Mouse (Mus musculus): ENCODE measurements around the gene Mlycd.
"Not testable (repeated sequence)": the region's sequence is repeated elsewhere in the genome, so short reads cannot be mapped to it uniquely, and the experiment has no call there.

The Mlycd gene

DNA sequence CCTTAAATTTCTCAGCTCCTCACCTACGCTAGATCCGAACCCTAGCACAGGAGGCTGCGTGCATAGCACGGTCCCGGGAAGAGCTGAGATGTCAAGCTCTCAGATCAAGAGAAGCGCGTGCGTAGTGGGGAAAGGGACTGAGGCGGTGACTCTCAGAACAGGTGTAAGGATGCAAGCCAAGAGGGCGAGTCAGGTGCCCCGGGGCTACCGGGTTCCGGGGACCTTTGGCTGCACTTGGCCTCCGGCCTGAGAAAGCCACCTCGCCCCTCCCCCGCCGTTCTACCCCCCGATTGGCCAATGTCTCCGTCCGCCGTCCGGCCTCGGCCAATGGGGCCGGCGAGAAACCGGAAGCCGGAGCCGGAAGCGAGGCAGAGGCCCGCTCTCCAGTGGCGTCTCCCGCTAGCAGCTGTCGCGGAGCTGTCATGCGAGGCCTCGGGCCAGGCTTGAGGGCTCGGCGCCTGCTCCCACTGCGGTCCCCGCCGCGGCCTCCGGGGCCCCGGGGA, at the start of gene Mlycd:
Gene Mlycd, plus strand, starts transcription at position 355 of the 503 bp plus-strand sequence.
- peak; percentile 90 for DNase-seq

DNA sequence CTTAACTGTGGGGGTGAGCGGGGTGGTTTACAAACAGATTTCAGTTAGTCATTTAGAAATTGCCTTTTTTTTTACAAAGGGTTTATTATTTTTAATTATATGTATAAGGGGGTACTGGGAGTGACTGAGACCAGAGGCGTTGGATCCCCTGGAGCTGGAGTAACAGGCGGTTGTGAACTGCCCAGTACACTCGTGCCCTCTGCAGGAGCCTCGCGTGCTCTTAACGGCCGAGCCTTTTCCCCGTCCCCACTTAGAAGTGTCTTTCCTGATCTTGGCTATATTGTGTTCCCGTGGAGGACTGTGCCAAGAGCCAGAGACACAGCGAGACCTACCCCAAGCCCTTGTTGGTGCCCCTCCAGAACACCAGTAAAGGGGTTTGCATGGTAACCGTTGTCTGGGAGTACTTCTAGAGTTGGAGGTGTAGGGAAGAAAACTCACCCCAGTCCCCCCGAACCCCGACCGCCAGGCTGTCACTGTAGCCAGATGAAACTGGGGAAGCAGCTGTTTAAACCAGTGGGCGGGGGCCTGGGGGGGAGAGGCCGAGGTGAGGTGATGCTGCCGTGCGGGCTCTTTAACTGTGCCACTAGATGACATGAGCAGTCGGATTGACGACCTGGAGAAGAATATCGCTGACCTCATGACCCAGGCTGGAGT, 49.5 kb upstream of the Mlycd start:
- DNase-seq, result no peak

DNA sequence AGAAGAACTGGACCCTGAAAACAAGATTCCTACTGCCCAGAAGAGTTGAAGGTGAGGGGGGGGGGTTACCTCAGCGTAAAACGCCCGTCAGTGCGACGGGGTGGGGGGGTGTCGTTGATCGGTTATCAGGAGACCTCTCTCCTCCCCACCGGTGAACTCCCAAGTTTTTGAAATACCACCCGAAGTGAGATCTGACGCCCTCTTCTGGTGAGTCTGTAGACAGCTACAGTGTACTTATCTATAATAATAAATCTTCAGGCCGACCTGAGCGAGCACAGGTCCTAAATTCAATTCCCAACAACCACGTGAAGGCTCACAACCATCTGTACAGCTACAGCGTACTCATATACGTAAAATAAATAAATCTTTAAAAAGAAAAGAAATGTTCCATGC, 49.0 kb upstream of the Mlycd start:
- DNase-seq, result no peak

DNA sequence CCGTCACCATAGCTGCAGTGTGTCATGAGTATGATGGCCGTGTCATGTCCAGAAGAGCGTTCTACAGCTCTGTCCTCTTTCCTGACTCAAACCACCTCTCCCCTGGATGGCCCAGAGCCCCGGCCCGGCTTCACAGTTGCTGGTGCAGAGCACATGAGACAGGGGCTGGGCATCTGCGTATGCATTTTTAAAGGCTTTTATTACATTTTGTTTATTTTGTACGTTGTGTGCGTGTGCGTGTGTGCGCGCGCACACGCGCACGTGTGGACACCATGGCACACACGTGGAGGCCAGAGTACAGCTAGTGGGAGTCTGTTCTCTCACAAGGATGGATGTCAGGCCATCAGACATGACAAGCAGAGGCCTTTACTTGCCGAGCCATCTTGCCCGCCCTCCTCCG, 43.0 kb upstream of the Mlycd start:
- no peak for DNase-seq

DNA sequence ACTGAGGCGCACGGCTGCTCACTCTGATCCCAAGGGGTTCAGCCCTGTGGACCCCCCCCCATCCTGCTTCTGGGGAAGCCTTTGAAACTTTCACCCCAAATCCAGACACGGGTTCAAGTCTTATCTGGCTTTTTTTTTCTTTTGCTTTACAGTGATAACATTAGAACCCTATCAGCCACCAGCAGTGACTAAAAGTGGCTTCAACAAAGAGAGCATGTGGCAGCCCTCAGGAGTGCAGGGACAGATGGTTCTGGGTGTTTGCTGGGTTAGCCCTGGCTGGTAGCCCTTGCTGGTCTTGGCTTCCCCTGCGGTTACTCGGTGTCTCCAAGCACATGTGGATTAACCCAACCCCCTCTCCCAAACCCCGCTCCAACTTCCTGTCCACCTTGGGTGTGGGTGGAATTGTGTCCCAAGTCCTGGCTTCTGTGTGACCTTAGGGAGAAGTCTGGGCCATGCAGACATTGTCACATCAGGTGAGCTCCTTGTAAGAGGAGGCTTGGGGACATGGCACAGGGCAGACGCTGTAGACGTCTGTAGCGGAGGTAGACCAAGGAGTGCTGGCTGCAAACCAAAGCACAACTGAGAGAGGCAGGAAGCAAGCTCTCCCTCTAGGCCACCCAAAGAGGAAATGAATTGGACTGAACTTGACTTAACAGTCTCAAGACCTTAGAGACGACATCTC, 41.6 kb upstream of the Mlycd start:
- DNase-seq, result no peak

DNA sequence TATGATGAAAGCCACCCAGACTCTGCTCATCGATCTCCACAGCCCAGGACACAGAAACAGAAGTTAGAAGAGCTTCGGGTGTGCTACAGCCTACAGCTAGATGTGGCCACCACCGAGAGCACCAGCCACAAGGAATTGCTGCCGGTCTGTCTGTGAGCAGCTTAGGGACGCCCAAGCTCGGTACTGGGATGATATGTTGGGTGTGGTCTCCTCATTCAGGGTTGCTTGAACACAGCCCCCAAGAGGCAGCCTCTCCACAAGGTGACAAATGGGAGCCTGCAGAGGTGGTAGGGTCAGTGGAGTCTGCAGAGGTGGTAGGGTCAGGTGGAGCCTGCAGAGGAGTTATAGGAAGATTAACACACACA, 41.0 kb upstream of the Mlycd start:
- DNase-seq, result no peak

DNA sequence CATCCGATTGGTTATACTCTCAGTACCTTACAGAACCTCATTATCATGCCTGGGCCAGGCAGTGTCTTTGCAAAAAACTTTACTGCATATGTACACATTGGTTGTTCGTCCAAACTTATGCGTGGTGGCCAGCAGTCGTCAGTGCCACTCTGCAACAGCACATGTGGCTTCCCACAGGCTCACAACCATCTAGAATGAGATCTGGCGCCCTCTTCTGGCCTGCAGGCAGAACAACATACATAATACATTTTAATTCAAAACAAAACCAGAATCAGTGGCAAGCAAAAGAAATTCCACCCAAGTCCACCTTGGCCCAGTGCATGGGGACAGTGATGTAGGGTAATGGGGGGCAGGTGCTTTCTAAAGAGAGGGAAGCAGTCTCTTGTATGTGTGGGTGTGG, 38.0 kb upstream of the Mlycd start:
- not testable (repeated sequence) for DNase-seq

DNA sequence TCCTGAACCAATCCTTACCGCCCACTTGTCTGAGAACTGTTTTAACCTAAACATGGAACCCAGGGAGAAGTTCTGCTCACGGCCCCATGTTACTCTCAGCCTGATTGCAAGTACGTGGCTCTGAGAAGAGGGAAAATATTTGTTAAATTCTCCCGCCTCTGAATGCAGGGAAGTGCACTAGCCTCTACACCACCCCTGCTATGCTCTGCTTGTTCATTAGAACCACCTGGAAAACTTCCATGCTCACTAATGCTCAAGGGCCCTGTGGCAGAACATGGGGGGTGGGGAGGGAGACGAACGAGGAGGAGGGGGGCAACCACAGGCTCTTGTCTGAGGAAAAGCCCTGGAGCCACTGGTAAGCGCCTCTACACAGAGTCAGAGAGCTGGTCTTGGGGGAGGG, 36.5 kb upstream of the Mlycd start:
- DNase-seq, result no peak

DNA sequence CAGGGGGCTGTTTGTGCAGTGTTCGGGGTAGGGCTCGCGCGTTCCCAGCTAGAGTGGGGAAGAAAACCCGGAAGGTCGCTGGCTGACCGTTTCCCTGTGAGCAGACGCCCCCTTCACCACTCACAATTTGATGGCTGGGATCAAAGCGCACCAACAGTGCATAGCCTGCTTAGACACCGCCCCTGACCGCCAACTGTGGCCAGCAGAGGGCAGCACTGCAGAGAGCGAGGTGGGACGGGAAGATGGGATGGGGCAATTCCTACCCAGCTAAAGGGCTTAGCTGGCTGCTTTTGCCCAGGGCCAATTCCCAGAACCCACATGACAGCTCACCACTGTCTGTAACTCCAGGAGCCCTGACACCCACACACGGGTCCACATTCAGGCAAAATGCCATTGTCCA, 35.8 kb upstream of the Mlycd start:
- DNase-seq, result peak; percentile 70

DNA sequence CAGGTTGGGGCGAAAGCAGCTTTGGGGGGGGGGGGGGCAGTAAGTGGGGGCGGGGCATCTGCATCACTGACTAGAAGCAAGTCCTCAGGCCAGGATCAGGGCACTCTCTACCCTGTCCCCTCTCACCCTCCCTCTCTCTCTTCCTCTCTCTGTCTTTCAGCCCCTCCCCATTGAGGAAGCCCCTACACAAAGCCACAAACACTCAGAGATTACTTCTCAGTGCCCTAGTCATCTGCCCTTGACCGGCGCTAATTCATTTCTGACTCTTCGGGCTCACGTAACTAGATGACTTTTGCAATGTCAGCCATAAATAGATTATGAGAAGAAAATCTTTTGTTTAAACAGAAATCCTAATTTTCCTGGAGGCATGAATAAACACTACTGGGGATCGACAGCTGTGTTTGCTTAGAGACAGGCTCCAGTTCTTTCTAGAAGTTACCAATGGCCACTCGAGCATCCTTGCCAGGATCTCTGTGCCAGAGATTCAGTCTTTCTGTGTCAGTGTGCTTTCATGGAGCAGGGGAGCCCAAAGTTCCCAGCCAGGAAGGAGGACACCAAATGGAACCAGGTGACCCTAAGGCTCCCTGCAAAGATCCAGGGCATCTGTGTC, 33.9 kb upstream of the Mlycd start:
- DNase-seq, result no peak

DNA sequence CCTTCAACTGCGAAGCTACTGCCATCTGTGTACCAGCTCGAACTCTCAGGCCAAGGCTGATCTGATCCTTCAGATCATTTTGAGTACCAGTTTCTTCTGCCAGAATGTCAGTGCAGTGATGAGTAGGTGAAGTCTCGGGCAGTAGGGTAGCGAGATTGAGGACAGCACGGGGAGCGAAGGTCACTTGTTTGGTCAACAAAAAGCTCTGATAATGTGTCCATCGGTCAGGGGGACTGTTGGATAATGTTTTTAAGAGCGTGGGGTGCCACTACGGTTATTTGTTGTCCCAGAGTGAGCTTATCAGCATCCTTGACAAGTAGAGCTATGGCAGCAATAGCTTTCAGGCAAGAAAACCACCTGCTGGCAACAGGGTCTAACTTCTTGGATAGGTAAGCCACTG, 20.0 kb upstream of the Mlycd start:
- DNase-seq, result not testable (repeated sequence)

DNA sequence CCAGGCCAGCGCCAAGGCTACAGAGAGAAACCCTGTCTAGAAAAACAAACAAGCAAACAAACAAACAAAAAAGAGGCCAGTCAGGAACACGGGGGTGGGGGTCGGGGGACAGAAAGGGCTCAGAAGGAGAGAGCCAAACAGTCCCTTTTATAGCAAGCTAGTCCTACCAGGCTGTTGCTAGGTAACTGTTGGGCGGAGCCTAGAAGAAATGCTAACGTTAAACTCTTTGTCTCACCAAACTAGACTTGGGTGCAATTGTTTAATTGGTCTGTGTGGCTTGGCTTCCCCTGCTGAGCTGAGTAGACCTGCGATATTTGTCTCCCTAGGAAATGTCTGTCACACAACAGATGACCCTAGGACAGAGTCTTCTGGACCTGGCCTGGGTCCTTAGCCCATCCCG, 16.2 kb upstream of the Mlycd start:
- DNase-seq, result no peak

DNA sequence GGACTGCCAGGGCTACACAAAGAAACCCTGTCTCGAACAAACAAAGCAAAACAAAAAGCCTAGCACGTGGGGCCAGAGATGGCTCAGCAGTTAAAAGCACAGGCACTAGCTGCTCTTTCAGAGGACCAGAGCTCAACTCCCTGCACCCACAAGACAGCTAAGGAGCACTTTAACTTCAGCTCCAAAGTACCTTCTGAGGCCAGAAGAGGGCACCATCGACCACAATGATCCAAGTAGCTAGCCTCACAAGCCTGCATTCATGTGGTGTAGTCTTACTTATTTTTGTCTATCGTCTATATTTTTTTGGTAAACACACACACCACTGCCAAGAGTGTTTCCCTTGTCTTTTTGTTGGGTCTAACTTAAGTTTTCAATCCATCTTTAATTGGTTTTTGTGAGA, 14.1 kb upstream of the Mlycd start:
- DNase-seq, result peak; percentile 41

DNA sequence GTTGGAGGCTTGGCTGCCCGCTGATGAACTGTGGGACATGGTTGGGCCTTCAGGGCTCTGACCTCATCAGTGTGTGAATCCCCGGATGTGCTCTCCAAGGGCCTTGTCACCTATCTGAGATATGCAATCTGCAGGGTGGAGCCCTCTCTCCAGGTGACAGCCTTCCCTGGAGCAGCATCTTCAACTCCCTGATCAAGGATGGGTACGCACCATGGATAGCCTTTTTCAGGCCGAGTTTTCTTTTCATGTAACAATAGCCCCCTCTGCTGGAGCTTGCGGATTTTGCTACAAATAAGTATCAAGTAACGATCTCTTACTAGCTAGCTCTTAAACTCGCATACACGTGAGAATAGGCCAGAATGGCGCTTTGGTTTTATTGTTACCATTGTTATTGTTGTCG, 10.2 kb upstream of the Mlycd start:
- peak; percentile 53 for DNase-seq

DNA sequence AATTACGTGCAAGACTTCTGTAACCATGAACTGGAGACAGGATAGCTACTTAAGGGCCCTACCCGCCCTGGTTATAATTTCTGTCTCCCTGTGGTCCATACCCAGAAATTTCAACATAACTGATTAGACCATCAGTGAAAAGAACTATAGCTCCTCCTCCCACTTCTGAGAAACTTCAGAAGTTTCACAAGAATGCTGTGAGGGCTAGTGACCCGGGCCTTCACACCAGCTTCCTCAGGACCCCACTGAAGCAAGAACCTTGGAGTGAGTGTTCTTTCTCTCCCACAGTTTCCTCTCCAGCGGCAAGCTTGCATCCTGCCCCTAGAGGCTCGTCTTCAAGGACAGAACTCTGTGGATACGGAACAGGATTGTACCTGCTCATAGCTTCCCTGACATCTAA, 8.8 kb upstream of the Mlycd start:
- no peak for DNase-seq

DNA sequence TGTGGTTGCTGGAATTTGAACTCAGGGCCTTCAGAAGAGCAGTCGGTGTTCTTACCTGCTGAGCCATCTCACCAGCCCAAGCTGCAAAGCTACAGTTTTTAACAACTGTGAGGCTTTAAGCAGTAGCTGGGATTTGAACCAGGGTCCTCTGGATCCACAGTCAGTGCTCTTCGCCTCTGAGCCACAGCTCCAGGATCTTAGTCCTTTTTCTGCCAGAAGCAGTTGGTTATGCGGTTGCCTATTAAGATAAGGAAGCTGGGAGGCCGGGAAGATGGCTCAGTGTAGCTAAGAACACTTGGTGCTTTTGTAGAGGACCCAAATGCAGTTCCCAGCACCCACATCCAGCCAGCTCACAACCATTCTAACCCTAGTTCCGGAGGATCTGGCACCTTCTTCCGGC, 7.7 kb upstream of the Mlycd start:
- no peak for DNase-seq

DNA sequence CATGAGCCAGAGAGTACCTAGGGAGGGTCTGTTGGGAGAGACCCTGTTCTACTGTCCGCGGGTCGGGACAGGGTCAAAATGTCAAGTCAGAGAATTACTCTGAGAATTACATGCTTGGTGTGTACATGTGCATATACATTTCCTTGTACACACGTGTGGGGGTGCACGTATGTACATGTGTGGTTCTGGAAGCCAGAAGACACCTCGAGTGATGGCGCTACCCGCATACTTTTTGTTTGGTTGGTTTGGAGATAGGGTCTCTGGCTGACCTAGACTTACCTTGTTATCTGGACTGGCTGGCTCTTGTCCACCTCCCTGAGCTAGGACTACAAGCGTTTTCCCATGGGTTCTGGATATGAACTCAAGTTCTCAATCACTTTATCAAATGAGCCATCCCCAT, 581 bp upstream of the Mlycd start:
- no peak for DNase-seq

DNA sequence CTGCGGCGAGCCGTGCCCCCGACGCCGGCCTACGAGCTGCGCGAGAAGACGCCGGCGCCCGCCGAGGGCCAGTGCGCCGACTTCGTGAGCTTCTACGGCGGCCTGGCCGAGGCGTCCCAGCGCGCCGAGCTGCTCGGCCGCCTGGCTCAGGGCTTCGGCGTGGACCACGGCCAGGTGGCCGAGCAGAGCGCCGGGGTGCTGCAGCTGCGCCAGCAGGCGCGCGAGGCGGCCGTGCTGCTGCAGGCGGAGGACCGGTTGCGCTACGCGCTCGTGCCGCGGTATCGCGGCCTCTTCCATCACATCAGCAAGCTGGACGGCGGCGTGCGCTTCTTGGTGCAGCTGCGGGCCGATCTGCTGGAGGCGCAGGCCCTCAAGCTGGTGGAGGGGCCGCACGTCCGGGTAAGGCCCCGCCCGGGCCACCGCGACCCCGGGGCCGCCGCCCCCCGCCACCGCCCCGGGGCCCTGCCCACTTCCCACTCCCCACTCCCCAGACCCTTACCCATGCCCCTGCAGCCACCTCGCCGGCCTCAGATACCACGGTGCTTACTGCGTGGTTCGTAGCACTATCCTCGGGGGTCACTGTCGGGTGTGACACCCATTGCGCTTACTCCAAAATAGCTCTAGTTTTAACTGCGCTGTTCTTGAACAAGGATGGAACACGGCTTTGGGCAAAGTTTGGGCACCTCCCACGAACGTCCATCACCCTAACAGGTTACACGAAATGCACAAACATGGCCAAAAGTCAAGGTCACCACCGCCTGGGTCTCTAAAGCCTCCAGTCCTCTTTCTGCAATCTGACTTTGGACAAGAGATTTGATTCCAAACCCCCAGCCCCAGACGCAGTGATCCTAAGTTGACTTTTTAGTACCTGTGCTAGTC, 633 bp downstream of the Mlycd start:
- DNase-seq, result no peak

DNA sequence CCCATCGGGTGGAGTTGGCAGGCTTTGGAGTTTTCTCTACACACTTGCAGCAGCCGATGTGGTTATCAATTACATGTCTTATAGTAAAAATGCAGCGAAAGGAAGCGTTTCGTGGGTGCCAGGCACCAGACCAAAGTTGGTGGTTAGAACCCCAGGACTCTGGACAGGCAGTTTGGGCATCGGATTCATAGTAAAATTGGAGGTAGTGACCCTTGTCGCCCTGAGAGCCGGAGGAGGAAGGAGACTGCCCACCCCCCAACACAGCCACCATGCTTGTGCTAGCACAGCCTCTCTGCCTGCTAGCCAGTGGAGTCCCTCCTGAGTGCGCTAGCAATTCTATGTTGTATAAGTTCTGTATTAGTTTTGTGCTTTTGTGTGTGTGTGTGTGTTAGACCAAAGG, 3.9 kb downstream of the Mlycd start:
- no peak for DNase-seq

DNA sequence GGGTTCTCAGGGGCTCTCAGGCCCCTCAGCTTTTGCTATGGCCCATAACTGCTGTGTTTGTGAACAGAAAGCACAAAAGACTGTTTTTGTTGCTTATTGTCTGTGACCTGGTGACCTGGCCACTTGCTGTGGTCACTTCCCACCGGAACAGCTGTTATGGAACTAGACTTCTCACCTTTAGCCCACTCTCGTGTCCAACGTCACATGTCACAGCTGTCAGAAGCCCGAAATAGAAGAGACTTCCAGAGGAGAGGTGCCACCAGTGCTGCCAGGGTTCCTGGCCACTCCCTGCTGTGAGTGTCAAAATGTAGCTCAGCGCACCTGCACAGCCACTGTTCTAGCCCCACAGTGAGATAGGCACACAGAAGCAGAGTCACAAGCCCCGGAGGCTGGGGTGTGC, 4.6 kb downstream of the Mlycd start:
- no peak for DNase-seq

DNA sequence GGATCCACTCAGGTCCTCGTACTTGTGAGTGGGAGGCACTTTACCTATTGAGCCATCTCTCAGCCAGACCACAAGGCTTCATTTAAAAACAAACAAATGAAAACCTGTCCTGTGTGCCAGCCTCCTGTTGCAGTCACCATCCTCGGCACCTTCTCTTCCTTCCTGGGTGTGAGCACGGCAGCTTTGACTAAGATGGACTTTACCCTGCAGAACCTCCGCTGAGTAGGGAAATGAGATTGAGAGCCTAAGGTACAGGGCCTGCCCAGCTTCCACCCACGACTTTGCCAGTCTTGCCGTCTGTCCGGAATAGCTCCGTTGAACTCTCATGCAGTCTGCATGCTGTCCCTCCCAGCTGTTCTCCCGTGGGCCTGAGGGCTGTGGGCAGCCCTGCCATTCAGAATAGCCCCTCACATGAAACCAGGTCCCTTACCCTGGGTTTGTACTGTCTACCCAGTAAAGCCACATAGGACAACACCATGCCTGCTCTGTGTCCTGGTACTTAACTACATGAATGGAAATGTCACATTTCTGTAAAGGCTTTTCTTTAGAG, 5.5 kb downstream of the Mlycd start:
- DNase-seq, result no peak

DNA sequence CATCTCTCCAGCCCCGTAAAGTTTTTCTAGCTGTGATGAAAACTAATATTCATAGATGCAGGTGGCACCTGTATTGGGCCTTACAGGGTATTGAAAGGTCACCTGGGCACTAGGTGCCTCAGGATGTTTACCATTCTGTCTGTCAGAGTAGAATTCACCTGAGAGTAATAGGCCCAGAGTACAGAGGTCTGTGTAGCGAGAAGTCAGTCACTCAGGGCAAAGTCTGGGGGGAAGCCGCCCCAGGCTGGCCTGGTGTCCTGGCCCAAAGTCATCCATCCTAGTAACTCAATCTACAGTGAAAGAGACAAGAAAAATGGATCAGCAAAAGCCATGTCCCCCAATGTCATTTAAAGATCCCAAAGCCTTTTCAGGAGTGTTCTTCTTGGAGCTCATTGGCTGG, 6.2 kb downstream of the Mlycd start:
- DNase-seq, result no peak

DNA sequence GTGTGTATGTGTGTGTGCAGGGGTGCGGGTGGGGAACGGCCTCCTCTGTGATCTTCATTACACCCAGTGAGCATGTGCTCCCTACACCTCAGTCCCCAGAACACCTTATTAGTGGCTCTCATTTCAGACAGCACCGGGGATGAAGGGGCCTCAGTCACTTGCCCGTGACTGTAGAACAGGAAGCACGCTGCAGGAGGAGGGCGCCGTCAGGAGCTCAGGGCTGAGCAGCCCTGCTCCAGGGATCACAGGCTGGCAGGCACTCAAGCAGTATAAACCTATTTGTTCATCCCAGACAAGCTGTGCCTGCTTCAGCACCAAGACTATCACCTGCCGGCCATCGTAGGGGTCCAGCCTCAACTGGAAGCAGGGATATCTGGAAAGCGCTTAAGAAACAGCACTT, 9.2 kb downstream of the Mlycd start:
- DNase-seq, result no peak

Data from thymus, postnatal 25 days (tissue).